Mouse (Mus musculus): ENCODE data around the gene Atp1a3.

Atp1a3 gene

DNA sequence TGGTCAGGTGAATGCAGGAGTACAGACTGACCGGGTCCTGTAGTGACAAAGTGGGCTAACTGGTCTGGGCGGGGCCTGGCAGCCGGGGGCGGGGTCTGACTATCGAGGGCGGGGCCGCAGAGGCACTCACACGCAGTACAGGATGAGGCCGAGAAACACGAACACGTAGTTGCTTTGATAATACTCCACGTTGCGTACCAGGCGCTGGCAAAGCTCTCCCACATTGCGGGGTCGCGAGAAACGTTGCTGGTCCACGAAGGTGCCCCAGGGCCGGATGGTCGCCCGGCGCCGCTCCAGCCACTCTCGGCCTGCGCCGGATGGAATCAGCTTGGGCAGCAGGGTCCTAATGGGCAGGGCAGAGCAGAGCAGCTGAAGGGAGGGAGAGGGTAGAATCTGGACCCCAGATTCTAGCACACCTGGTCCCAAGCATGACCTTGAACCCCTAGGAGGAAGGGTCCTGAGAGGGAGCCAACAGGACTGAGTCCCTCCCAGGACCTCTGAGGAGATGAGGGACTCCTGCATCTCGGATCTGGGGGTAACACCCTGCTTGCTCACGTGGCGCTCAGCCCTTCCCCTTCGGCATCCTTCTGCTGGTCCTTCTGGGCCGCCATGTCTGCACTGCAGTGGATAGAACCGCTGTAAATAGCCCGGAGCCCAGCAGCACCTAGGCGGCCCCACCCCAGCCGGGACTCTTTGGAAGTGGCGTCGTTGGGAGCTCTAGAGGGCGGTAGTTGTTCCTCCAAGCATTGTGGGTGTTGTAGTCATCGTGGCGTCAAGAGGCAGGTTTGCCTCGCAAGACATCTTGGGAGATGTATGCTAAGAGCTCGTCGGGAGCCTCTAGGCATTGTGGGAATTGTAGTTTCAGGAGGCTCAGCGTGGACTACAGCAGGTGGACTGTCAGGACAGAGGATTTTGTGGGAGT is 33.5 kb downstream of the Atp1a3 start, which contains the start of gene Rabac1:
TSS of gene Rabac1 (minus strand) at position 783 of the 922 bp plus-strand sequence.
- in situ Hi-C loops (cut with MboI; ENCODE audit: low pct_unique_long_range_greater_than_20kb in 1 of 2, low sequenced_read_pairs in 2 of 2, unreplicated experiment in 1 of 2), result loop anchor here in 1 of 2 experiments (5.0 kb wide), 1 partner anchor 160 kb away; no protein-coding TSS in a partner anchor

- in situ Hi-C loops (cut with MboI; ENCODE audit: low pct_unique_long_range_greater_than_20kb in 1 of 2, low sequenced_read_pairs in 2 of 2, unreplicated experiment in 1 of 2), result loop anchor here in 1 of 2 experiments (5.0 kb wide), 1 partner anchor 159 kb away; no protein-coding TSS in a partner anchor
These were observed 34.3 kb downstream of the Atp1a3 start for GRCm38 (mm10) chr7:24971261-24971971.

GRCm38 (mm10) chr7:24970341-24970740 is 35.4 kb downstream of the Atp1a3 start:
- in situ Hi-C loops (cut with MboI; ENCODE audit: low pct_unique_long_range_greater_than_20kb in 1 of 2, low sequenced_read_pairs in 2 of 2, unreplicated experiment in 1 of 2), result loop anchor here in 1 of 2 experiments (5.0 kb wide), 1 partner anchor 158 kb away; no protein-coding TSS in a partner anchor

DNA sequence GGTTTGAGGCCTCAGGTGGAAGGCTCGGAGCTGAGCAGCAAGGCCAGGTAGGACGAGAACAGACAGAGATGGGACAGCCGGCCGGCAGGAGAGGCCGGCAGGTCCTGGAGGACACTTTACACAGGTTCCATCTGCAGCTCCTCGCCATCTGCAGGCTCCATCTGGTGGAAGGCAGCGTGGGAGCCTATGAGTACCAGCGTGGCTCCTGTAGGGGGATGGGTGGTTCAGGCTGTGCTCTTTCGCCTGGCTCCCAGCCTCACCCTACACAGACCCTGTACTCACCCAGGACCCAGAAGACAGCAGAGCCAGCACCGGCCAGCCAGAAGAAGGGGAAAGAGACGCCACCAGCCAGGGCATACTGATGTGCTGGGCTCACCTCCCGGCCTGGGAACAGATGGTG is 36.0 kb downstream of the Atp1a3 start:
- in situ Hi-C loops (cut with MboI; ENCODE audit: low pct_unique_long_range_greater_than_20kb in 1 of 2, low sequenced_read_pairs in 2 of 2, unreplicated experiment in 1 of 2), result loop anchor here in 1 of 2 experiments (5.0 to 10.0 kb wide), 2 partner anchors 125 to 158 kb away; no protein-coding TSS in a partner anchor

GRCm38 (mm10) chr7:24968463-24968862 is 37.3 kb downstream of the Atp1a3 start:
- in situ Hi-C loops (cut with MboI; ENCODE audit: low pct_unique_long_range_greater_than_20kb in 1 of 2, low sequenced_read_pairs in 2 of 2, unreplicated experiment in 1 of 2), result loop anchor here in 1 of 2 experiments (10.0 kb wide), 1 partner anchor 124 kb away; no protein-coding TSS in a partner anchor

GRCm38 (mm10) chr7:24967966-24968365 is 37.8 kb downstream of the Atp1a3 start:
- in situ Hi-C loops (cut with MboI; ENCODE audit: low pct_unique_long_range_greater_than_20kb in 1 of 2, low sequenced_read_pairs in 2 of 2, unreplicated experiment in 1 of 2), result loop anchor here in 1 of 2 experiments (10.0 kb wide), 1 partner anchor 123 kb away; no protein-coding TSS in a partner anchor

DNA sequence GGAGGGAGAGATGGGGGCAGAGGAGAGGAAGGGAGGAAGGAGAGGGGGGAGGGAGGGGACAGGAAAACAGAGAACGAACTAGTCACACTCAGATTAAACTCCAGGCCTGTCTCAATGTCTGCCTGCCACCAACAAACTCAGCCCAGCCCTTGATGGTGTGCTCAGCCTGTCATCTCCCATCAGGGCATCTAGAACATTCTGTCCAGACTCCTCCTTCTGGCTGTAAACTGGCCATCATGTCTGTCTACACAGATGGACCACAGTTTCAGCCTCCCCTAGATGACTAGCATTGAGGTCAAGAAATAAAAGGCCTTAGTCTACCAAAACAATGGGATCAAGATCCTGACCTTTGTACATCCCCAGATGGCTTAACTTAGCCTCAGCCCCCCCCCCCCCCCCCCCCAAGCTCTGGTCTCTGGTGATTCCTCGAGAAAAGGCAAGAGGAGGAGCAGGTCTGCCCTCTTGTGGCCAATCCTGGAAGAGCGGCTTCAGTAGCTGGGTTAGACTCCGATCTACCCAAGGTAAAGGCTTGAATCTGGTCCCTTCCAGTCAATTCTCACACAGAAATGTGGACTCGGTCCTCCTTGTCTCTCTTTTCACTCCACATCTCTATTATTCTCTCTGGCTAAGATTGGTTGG is 40.7 kb downstream of the Atp1a3 start:
- in situ Hi-C loops (cut with MboI; ENCODE audit: low pct_unique_long_range_greater_than_20kb in 1 of 2, low sequenced_read_pairs in 2 of 2, unreplicated experiment in 1 of 2), result loop anchor here in 1 of 2 experiments (10.0 kb wide), 1 partner anchor 120 kb away; no protein-coding TSS in a partner anchor

- in situ Hi-C loops (cut with MboI; ENCODE audit: low pct_unique_long_range_greater_than_20kb in 1 of 2, low sequenced_read_pairs in 2 of 2, unreplicated experiment in 1 of 2), result loop anchor here in 1 of 2 experiments (10.0 kb wide), 1 partner anchor 119 kb away; no protein-coding TSS in a partner anchor
These were observed 41.5 kb downstream of the Atp1a3 start for GRCm38 (mm10) chr7:24964288-24964687.

GRCm38 (mm10) chr7:24955226-24955625 is 50.5 kb downstream of the Atp1a3 start:
- in situ Hi-C loops (cut with MboI; ENCODE audit: low pct_unique_long_range_greater_than_20kb in 1 of 2, low sequenced_read_pairs in 2 of 2, unreplicated experiment in 1 of 2), result loop anchor here in 1 of 2 experiments (10.0 kb wide), 1 partner anchor 110 kb away; no protein-coding TSS in a partner anchor

DNA sequence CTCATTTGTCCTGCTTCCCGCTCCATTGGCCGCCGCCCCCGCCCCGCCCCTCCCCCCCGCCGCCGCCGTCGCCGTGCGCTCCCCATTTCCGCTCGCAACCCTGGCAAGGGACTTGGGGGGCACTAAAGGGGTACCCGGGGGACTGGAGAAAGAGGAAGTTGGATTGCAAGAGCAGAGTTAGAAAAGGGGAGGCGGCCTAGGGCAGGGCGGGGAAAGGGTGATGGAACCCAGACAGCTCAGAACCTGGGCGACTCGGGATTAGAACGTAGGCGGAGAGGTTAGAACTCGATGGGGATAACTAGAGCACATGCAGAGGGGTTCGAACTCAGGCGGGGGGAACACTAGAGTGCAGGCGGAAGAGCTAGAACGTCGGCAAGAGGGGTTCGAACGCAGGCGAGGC is 51.3 kb downstream of the Atp1a3 start:
- in situ Hi-C loops (cut with MboI; ENCODE audit: low pct_unique_long_range_greater_than_20kb in 1 of 2, low sequenced_read_pairs in 2 of 2, unreplicated experiment in 1 of 2), result loop anchor here in 1 of 2 experiments (10.0 kb wide), 1 partner anchor 110 kb away; no protein-coding TSS in a partner anchor

DNA sequence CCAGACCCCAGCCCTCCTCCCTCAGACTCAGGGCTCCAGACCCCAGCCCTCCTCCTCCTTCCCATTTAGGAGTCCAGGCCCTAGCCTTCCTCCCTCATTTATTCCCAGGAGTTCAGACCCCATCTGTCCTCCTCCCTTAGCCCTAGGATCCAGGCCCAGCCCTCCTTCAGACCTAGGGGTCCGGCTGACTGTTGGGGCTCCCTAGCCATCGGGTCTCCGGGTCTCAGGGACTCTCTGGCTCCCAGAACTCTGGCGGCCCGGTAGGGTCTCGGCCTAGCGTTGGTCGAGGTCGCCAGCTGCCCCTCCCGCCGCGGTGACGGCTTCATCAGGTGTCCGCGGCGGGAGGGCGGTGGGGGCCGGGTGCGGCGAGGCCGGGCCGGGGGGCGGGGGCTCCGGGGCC is 51.8 kb downstream of the Atp1a3 start:
- in situ Hi-C loops (cut with MboI; ENCODE audit: low pct_unique_long_range_greater_than_20kb in 1 of 2, low sequenced_read_pairs in 2 of 2, unreplicated experiment in 1 of 2), result loop anchor here in 1 of 2 experiments (10.0 kb wide), 1 partner anchor 109 kb away; no protein-coding TSS in a partner anchor

DNA sequence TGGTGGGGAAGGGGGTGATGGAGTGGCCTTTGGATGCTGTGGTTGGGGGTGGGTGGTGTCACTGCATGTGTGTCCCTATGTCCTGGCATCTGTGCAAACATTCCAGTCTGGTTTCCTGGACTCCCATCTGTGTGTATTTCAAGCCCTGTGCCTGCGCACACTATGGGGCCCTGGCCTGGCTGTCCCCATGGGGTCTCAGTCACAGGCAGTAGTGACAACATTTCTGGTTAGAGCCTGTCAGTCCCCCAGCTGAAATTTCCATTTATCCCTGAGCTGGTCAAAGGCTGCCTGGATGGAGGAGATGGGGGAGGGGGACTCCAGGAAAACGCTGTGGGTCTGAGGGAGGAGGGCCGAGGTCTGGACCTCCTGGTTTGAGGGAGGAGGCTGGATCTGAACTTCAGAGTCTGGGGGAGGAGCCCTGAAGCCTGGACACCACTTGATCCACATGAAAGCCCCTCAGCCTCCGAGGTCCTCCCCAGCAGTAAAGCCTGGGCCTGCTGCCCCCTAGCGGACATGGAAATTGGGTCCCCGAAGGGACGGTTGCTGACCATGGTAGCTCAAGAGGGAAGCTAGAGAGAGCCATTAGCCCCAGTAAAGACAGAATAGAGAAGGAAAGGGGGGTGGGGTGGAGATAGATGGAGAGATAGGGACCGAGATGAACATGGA is 55.7 kb downstream of the Atp1a3 start:
- in situ Hi-C loops (cut with MboI; ENCODE audit: low pct_unique_long_range_greater_than_20kb in 1 of 2, low sequenced_read_pairs in 2 of 2, unreplicated experiment in 1 of 2), result loop anchor here in 1 of 2 experiments (10.0 kb wide), 1 partner anchor 105 kb away; no protein-coding TSS in a partner anchor

GRCm38 (mm10) chr7:24948774-24949173 is 57.0 kb downstream of the Atp1a3 start:
- in situ Hi-C loops (cut with MboI; ENCODE audit: low pct_unique_long_range_greater_than_20kb in 1 of 2, low sequenced_read_pairs in 2 of 2, unreplicated experiment in 1 of 2), result no loop called here

DNA sequence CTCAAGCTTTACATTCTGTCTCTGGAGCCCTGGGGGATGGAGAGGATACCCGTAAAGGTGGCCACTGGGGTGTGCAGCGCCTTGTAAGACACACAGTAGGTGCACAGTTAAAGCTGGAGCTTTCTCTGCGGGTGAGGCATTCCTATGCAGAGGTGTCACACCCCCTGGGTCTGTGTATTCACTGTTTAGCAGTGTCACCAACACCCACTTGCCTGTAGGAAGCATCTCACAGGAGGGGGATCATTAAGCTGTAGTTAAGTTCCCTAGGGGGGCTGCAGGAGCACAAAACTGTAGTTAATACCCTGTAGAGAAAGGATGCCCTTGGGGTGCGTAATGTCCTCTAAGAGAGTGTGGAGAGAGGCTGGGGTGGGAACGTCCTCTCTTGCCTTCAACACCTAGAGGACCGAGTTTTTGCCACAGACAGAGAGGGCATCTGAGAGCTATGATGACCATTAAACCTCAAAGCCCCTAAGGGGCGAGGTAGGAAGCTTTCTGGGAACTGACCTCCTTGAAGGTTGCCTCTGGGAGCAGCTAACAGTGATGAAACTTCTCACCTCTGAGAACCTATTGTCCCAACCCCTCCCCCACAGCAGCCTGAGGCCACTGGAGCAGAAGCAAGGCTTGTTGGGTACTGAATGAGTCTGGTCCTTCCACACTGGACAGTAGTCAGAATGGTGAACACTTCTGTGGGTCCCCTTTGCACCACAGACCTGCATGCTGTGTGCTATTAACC is 58.3 kb downstream of the Atp1a3 start:
- in situ Hi-C loops (cut with MboI; ENCODE audit: low pct_unique_long_range_greater_than_20kb in 1 of 2, low sequenced_read_pairs in 2 of 2, unreplicated experiment in 1 of 2), result no loop called here

DNA sequence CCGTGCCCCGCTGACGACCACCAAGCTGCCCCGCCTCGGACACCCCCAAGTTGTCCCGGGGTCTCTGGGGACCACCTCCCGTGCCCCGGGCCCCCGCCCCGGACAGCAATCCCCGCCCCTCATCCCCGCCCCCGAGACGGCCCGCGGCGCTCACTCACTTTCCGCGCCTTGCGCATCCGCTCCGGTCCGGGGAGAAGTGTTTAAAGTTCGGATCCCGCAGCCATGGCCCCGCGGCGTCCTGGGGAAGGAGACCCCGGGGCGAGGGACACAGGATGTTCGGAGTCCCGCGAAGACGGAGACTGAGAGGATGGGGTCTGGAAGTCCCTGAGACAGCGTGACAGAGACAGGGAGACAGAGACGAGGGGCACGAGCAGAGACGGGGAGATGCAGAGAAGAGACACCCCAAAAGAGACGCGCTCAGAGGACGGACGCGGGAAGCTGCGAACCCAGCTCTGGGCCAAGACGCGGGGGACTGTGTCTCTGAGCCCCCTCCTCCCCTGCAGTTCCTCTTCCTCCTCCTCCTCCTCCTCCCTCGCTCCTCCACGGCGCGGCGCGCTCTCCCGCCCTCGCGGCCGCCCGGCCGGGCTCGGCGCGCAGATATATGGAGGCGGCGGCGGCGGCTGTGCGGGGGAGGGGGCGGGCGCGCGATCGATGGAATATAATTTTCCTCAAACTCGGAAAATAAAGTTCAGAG is 61.4 kb downstream of the Atp1a3 start, which contains the start of gene Gm4881:
TSS of gene Gm4881 (minus strand) at position 238 of the 694 bp plus-strand sequence.
- in situ Hi-C loops (cut with MboI; ENCODE audit: low pct_unique_long_range_greater_than_20kb in 1 of 2, low sequenced_read_pairs in 2 of 2, unreplicated experiment in 1 of 2), result no loop called here

DNA sequence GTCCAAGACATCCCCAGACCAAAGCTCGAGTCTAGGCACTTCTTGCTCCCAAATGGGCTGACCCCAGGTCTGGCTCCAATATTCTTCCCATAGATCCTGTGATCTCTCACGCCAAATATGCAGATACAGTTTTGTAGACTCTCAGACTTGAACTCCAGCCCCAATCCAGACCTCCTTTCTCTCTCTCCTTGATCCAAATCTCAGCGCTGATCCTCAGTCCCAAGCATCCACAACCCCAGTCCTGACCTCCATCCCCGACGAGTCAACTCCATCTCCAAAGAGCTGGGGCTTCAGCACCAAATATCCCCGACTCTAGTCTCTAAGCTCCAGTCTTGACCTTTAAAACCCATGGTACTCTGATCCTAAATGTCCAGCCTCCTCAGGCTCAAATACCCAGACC is 62.1 kb downstream of the Atp1a3 start:
- in situ Hi-C loops (cut with MboI; ENCODE audit: low pct_unique_long_range_greater_than_20kb in 1 of 2, low sequenced_read_pairs in 2 of 2, unreplicated experiment in 1 of 2), result no loop called here

All from mouse embryonic stem cell (cell line).